Mouse (Mus musculus) bone marrow, adult 2 months (tissue): ENCODE results near the gene Gm8206.
"Not testable (repeated sequence)": the region's sequence is repeated elsewhere in the genome, so short reads cannot be mapped to it uniquely, and the experiment has no call there.

ENCODE experiments used
- CTCF ChIP-seq: fragments of 200-500 bp; IDR thresholded peaks from 2 replicates; pipeline ENCODE4 v1.5.1; 2011; ENCODE audit warnings: low read length, control low read depth; ENCODE audit not compliant: control insufficient read depth, insufficient read depth
- POLR2A ChIP-seq: fragments of 200-500 bp; IDR thresholded peaks from 2 replicates; pipeline ENCODE4 v1.6.1; 2011; ENCODE audit warnings: low read depth, mild to moderate bottlenecking, control low read depth, low read length, borderline replicate concordance; ENCODE audit not compliant: control insufficient read depth

- not testable (repeated sequence) for TF ChIP-seq CTCF, POLR2A
Measured at GRCm38 (mm10) chr14:5979037-5979436, 114.7 kb downstream of the Gm8206 start, which contains the start of gene Gm3453.
